Mouse (Mus musculus): ENCODE data around the gene Actg2. TPM values are rescaled to one million over a fixed set of nuclear protein-coding genes. Genes with fewer than 3 reads are reported as not detected.
"Not testable (repeated sequence)": the region's sequence is repeated elsewhere in the genome, so short reads cannot be mapped to it uniquely, and the experiment has no call there.

Actg2 gene
- total RNA-seq (2014; rRNA removed) (0.36 and 2.1 TPM in 2 replicates), polyA plus RNA-seq (2015; fragmentation: Nextera tagmentation; extraction: Ambion mirVana) (0.78 and 1.7 TPM in 2 replicates)

DNA sequence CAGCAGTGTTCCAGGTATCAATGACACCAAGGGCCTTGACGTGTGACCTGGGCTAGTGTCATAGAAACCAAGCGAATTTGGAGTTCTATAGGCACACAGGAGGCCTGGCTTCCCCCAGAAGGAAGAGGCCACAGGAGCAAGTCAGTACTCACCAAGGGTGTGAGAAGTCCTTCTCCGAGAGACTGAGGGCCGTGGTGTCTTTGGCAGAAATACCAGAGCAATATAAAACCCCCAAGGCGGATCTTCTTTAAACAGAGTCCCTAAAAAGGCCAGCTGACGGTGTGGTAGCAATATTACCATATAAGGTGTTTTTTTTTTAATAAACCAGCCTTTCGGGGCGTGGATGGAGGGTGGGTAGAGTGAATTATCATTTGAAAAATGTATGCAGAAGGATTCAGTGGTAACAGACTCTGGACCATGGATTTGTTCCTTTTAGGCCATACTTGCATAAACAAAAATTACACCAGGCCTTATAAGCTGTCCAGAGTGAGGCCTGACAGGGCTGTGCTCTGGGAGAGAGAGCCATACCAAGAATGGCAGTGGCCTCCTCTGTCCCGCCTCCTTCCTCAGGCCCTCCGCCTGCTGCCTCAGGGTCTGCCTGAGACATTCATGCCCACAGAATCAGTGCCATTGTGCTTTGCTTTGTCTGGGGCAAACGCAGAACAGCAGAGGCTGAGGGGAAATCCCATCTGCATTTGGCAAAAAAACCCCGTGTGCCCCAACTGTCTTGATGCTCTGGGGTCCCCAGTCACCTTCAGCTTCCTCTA is at the start of gene Actg2:
TSS of gene Actg2 (minus strand) at position 238 of the 767 bp plus-strand sequence.
- DNase-seq (ENCODE audit: low spot score) (no peak), ATAC-seq (no peak)
- no peak within 1 kb of the TSS for H3K4me2 ChIP-seq (ENCODE audit: low read depth, low read length)
- no peaks in the 10 kb centered on the region for H3K4me1 ChIP-seq (ENCODE audit: insufficient read depth, low read length)
- H3K27ac ChIP-seq = no peak within 1 kb of the TSS
- H3K36me3 ChIP-seq (ENCODE audit: insufficient read depth, low read length) = no peaks in the 10 kb centered on the region
- no peak within 1 kb of the TSS for H3K4me3 ChIP-seq (ENCODE audit: low read length)
- H3K9ac ChIP-seq (replicated peaks; ENCODE audit: low read length) = no peak within 1 kb of the TSS
- no peaks in the 10 kb centered on the region for H3K9me3 ChIP-seq (ENCODE audit: low read length)
- no peaks in the 10 kb centered on the region for H3K27me3 ChIP-seq (ENCODE audit: insufficient read depth, low read length)
- no peak for TF ChIP-seq CTCF (IDR thresholded peaks at IDR 0.05; ENCODE audit: low read depth)
- WGBS = 65% methylated on average over 12 of the region's 12 CpGs

DNA sequence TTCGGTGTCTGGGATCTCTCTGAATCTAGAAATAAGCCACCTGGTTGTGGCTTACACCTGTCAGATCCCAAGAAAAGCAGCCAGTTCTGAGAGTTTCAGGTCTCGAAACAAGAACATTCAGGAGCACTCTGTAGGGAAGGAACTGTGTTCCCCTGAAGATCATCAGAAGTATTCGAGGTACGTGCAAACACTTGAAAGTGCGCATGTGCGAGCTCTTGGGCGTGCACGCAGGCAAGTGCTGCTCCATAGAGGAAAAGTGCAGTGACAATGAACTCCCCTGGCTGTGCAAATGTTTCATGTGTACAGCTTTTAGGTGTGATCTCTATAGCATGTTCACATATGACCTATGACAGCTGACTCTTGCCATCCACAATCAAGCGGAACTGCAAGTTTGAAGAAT is 49.3 kb upstream of the Actg2 start:
- ATAC-seq; H3K4me2 ChIP-seq (ENCODE audit: low read depth, low read length); DNase-seq (ENCODE audit: low spot score); H3K36me3 ChIP-seq (ENCODE audit: insufficient read depth, low read length); H3K9me3 ChIP-seq (ENCODE audit: low read length); H3K4me3 ChIP-seq (ENCODE audit: low read length); H3K27ac ChIP-seq; H3K4me1 ChIP-seq (ENCODE audit: insufficient read depth, low read length); H3K27me3 ChIP-seq (ENCODE audit: insufficient read depth, low read length); H3K9ac ChIP-seq (replicated peaks; ENCODE audit: low read length): not testable (repeated sequence)
- WGBS = 86% methylated on average over 9 of the region's 9 CpGs

DNA sequence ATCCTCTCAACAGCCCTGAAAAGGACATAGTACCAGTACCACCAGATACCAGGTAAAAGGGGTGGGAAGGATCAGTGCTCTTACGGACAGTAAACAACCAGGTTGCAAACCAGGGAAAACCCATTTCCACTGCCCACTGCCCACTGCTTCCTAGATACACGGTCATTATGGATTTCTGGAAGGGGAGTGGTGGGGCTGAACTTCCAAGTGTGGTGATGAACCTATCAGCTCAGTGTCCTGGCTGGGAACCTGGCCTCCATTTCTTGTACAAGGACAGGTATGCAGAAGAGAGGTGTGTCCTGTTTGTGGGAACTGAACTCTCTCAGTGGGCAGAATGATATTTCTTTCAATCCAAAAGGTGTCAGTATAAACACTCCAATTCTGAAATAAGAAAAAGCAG is 47.5 kb upstream of the Actg2 start:
- Histone ChIP-seq H3K36me3 (ENCODE audit: insufficient read depth, low read length) (no peaks in the 10 kb centered on the region), H3K4me3 (ENCODE audit: low read length) (no peak overlapping the region), H3K9me3 (ENCODE audit: low read length) (no peaks in the 10 kb centered on the region), H3K27ac (no peak overlapping the region), H3K9ac (replicated peaks; ENCODE audit: low read length) (no peak overlapping the region), H3K4me1 (ENCODE audit: insufficient read depth, low read length) (no peaks in the 10 kb centered on the region), H3K27me3 (ENCODE audit: insufficient read depth, low read length) (no peaks in the 10 kb centered on the region), H3K4me2 (ENCODE audit: low read depth, low read length) (no peak overlapping the region)
- DNase-seq (ENCODE audit: low spot score) = no peak
- WGBS = 71% methylated on average over 2 of the region's 2 CpGs
- no peak for TF ChIP-seq CTCF (IDR thresholded peaks at IDR 0.05; ENCODE audit: low read depth)
- ATAC-seq = no peak

- DNase-seq (ENCODE audit: low spot score) (peak; percentile 90), ATAC-seq (peak; percentile 90)
- Histone ChIP-seq H3K9me3 (ENCODE audit: low read length) (no peaks in the 10 kb centered on the region), H3K4me2 (ENCODE audit: low read depth, low read length) (peak overlapping the region; percentile 31), H3K27ac (no peak overlapping the region), H3K9ac (replicated peaks; ENCODE audit: low read length) (no peak overlapping the region), H3K4me3 (ENCODE audit: low read length) (no peak overlapping the region), H3K27me3 (ENCODE audit: insufficient read depth, low read length) (no peaks in the 10 kb centered on the region), H3K36me3 (ENCODE audit: insufficient read depth, low read length) (no peaks in the 10 kb centered on the region), H3K4me1 (ENCODE audit: insufficient read depth, low read length) (no peaks in the 10 kb centered on the region)
- WGBS = under 1% methylated on average over 6 of the region's 6 CpGs
- peak; percentile 89 for TF ChIP-seq CTCF (IDR thresholded peaks at IDR 0.05; ENCODE audit: low read depth)
Observed at GRCm38 (mm10) chr6:83582938-83583270, 46.8 kb upstream of the Actg2 start.

- H3K9ac ChIP-seq (replicated peaks; ENCODE audit: low read length) = no peak overlapping the region
- DNase-seq (ENCODE audit: low spot score) (no peak), ATAC-seq (peak; percentile 45)
- no peak overlapping the region for H3K4me3 ChIP-seq (ENCODE audit: low read length)
- H3K36me3 ChIP-seq (ENCODE audit: insufficient read depth, low read length) = no peaks in the 10 kb centered on the region
- no peaks in the 10 kb centered on the region for H3K27me3 ChIP-seq (ENCODE audit: insufficient read depth, low read length)
- no peak overlapping the region for H3K27ac ChIP-seq
- peak overlapping the region; percentile 31 for H3K4me2 ChIP-seq (ENCODE audit: low read depth, low read length)
- 39% methylated on average over 20 of the region's 20 CpGs for WGBS
- no peaks in the 10 kb centered on the region for H3K9me3 ChIP-seq (ENCODE audit: low read length)
- TF ChIP-seq CTCF (IDR thresholded peaks at IDR 0.05; ENCODE audit: low read depth) = no peak
- no peaks in the 10 kb centered on the region for H3K4me1 ChIP-seq (ENCODE audit: insufficient read depth, low read length)
Observed at GRCm38 (mm10) chr6:83582135-83582937, 46.3 kb upstream of the Actg2 start.

- no peaks in the 10 kb centered on the region for H3K9me3 ChIP-seq (ENCODE audit: low read length)
- no peak for TF ChIP-seq CTCF (IDR thresholded peaks at IDR 0.05; ENCODE audit: low read depth)
- no peaks in the 10 kb centered on the region for H3K36me3 ChIP-seq (ENCODE audit: insufficient read depth, low read length)
- H3K4me1 ChIP-seq (ENCODE audit: insufficient read depth, low read length) = no peaks in the 10 kb centered on the region
- no peak for DNase-seq (ENCODE audit: low spot score)
- H3K27me3 ChIP-seq (ENCODE audit: insufficient read depth, low read length) = peaks cover 6% of the 10 kb centered on the region; the same call in 1 of the 2 replicates
- no peak overlapping the region for H3K27ac ChIP-seq
- H3K4me2 ChIP-seq (ENCODE audit: low read depth, low read length) = no peak overlapping the region
- H3K4me3 ChIP-seq (ENCODE audit: low read length) = no peak overlapping the region
- no peak for ATAC-seq
- no peak overlapping the region for H3K9ac ChIP-seq (replicated peaks; ENCODE audit: low read length)
Observed at GRCm38 (mm10) chr6:83577534-83577933, 41.5 kb upstream of the Actg2 start.

DNA sequence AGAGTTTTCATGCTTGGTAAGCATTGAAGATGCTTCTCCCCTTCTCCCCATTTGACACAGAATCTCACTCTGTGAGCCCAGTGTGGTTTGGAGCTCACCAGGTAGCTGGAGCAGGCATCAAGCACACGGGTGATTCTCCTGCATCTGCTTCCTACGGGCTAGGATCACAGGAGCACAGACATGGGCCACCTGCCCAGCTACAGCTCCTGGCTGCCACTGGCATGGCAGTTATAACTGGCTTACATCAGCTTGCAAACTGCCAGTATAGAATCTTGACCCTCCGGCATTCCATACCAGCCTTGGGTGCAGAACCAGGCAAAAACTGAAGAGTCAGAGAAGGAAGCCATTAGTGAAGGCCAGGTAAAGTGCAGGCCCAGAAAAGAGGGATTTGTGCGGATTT is 39.5 kb upstream of the Actg2 start:
- no peak for TF ChIP-seq CTCF (IDR thresholded peaks at IDR 0.05; ENCODE audit: low read depth)
- Histone ChIP-seq H3K9ac (replicated peaks; ENCODE audit: low read length) (no peak overlapping the region), H3K27ac (no peak overlapping the region), H3K4me2 (ENCODE audit: low read depth, low read length) (no peak overlapping the region), H3K4me1 (ENCODE audit: insufficient read depth, low read length) (peaks cover 6% of the 10 kb centered on the region), H3K36me3 (ENCODE audit: insufficient read depth, low read length) (no peaks in the 10 kb centered on the region), H3K4me3 (ENCODE audit: low read length) (no peak overlapping the region), H3K27me3 (ENCODE audit: insufficient read depth, low read length) (peaks cover 6% of the 10 kb centered on the region; the same call in 1 of the 2 replicates), H3K9me3 (ENCODE audit: low read length) (no peaks in the 10 kb centered on the region)
- no peak for DNase-seq (ENCODE audit: low spot score)
- no peak for ATAC-seq
- WGBS = 83% methylated on average over 4 of the region's 4 CpGs

Data from hindbrain, postnatal 0 days (tissue).